Mouse (Mus musculus): ENCODE measurements around the gene Tulp2.

- TF ChIP-seq POLR2A (IDR thresholded peaks at IDR 0.05; ENCODE audit: low read depth, low read length) = no peak
- no peak for TF ChIP-seq CTCF (IDR thresholded peaks at IDR 0.05; ENCODE audit: borderline replicate concordance, insufficient read depth, low read length)
These were observed 56.7 kb downstream of the Tulp2 start for GRCm38 (mm10) chr7:45538163-45539041.

Measured in embryonic fibroblast, embryonic 13.5 days (primary cell).